Comparison of ENCODE assay signal across 8 mouse cellular contexts in the genomic region with DNA sequence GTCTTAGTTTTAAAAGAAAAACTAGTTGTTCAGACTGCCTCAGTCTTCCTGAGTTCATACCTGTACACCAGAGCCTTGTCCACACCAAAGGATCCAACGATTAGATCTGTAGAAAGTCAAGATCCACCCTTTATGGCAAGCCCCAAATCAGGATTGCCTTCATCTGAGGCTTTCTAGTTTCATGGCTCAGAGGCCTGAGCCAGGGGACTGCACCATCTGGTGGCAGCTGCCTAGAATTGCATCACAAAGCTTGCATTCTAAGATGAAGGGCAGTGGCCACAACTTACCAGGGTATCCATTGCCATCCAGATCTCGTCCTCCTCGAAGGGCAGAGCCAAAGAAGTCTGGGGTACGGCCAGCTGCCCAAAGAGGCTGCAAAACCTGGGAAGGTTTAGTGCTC. TPM values are rescaled to one million over a fixed set of nuclear protein-coding genes. Genes with fewer than 3 reads are reported as not detected.
DNase-seq lines count a peak whose midpoint lies in the region; ATAC-seq and TF ChIP-seq lines count a peak whose summit lies in the region.

No protein-coding gene starts in this region.

- TF ChIP-seq CTCF in thymus, adult 2 months (IDR thresholded peaks at IDR 0.05; ENCODE audit: borderline replicate concordance, control insufficient read depth, extremely low read depth, insufficient read depth, low read length, poor library complexity), result peak; percentile 71; the same call in 1 of the 2 replicates
- TF ChIP-seq CTCF in midbrain, postnatal 0 days (IDR thresholded peaks at IDR 0.05), result peak; percentile 90

- H3K4me3 ChIP-seq in thymus, adult 2 months (ENCODE audit: control insufficient read depth, insufficient read depth, low read length), result no peak overlapping the region
- H3K4me3 ChIP-seq in midbrain, postnatal 0 days (ENCODE audit: low read depth, low read length), result no peak overlapping the region

- H3K4me1 ChIP-seq in thymus, adult 2 months (replicated peaks; ENCODE audit: control insufficient read depth, insufficient read depth, low read length), result peaks cover 7% of the 10 kb centered on the region
- no peaks in the 10 kb centered on the region for H3K4me1 ChIP-seq in midbrain, postnatal 0 days (ENCODE audit: insufficient read depth, low read length)

- no peaks in the 10 kb centered on the region for H3K36me3 ChIP-seq in thymus, adult 2 months (ENCODE audit: control insufficient read depth, insufficient read depth, low read length)
- no peaks in the 10 kb centered on the region for H3K36me3 ChIP-seq in midbrain, postnatal 0 days (ENCODE audit: insufficient read depth, low read length)

- no peak overlapping the region for H3K4me2 ChIP-seq in midbrain, postnatal 0 days (ENCODE audit: low read depth, low read length, poor library complexity, severe bottlenecking)

- H3K27me3 ChIP-seq in thymus, adult 2 months (ENCODE audit: control insufficient read depth, insufficient read depth, low read length), result no peaks in the 10 kb centered on the region
- no peaks in the 10 kb centered on the region for H3K27me3 ChIP-seq in midbrain, postnatal 0 days (ENCODE audit: insufficient read depth, low read length)

- no peak overlapping the region for H3K27ac ChIP-seq in thymus, adult 2 months (ENCODE audit: control insufficient read depth, insufficient read depth, low read length)
- H3K27ac ChIP-seq in midbrain, postnatal 0 days (ENCODE audit: low read depth, low read length), result no peak overlapping the region

- H3K9me3 ChIP-seq in midbrain, postnatal 0 days (ENCODE audit: low read length), result no peaks in the 10 kb centered on the region

- no peak overlapping the region for H3K9ac ChIP-seq in midbrain, postnatal 0 days (replicated peaks; ENCODE audit: low read length, poor library complexity, severe bottlenecking)

- WGBS in thymus, adult 2 months, result 39% methylated on average over 4 of the region's 4 CpGs
- 39% methylated on average over 4 of the region's 4 CpGs for WGBS in midbrain, postnatal 0 days

- TF ChIP-seq POLR2A in thymus, adult 2 months (IDR thresholded peaks at IDR 0.05; ENCODE audit: control insufficient read depth, extremely low read depth, insufficient read depth, low read length, poor library complexity), result no peak

- peak; percentile 46 for DNase-seq in cerebellum, adult 8-10 months
- no peak for DNase-seq in cerebellum, adult 11-12 months
- DNase-seq in thymus, adult 2 months, result peak; percentile 51
- no peak for DNase-seq in thymus, adult 18-20 months
- DNase-seq in kidney, postnatal 10 days, result peak; percentile 71
- peak; percentile 80 for DNase-seq in midbrain, postnatal 0 days (ENCODE audit: low spot score)
- peak; percentile 45 to 46 for DNase-seq in thymus, postnatal 36 days

- 0 out of 2 replicates have a peak, but pooled peaks have one; percentile 52 for ATAC-seq in erythroid progenitor cell, adult 5-6 weeks (replicated peaks; ENCODE audit: low FRiP score, poor library complexity, severe bottlenecking)
- peak; percentile 61; the same call in 1 of the 2 replicates for ATAC-seq in midbrain, postnatal 0 days (ENCODE audit: low FRiP score)

RNA-seq across cellular contexts. Expression of gene Zfp385a, which starts 13.0 kb away (rescaled TPM):
- polyA plus RNA-seq in thymus, adult 2 months (2012; rRNA removed), result 18.6 and 20.7 TPM in 2 replicates
- 4.2 and 6.5 TPM in 2 replicates for total RNA-seq in erythroid progenitor cell, adult 5-6 weeks (2015; ENCODE audit: low replicate concordance)
- total RNA-seq in erythroid progenitor cell, adult 5-6 weeks (2017; ENCODE audit: low replicate concordance), result 0.30 and 0.77 TPM in 2 replicates
- total RNA-seq in midbrain, postnatal 0 days (2014; rRNA removed), result 22.0 and 26.5 TPM in 2 replicates
- 26.9 and 28.8 TPM in 2 replicates for polyA plus RNA-seq in midbrain, postnatal 0 days (2015; fragmentation: Nextera tagmentation; extraction: Ambion mirVana)

RNA-seq across cellular contexts. Expression of gene Itga5, which starts 13.7 kb away (rescaled TPM):
- 20.2 and 20.7 TPM in 2 replicates for polyA plus RNA-seq in thymus, adult 2 months (2012; rRNA removed)
- total RNA-seq in erythroid progenitor cell, adult 5-6 weeks (2015; ENCODE audit: low replicate concordance), result 2.2 and 5.0 TPM in 2 replicates
- total RNA-seq in erythroid progenitor cell, adult 5-6 weeks (2017; ENCODE audit: low replicate concordance), result 0.15 and 0.39 TPM in 2 replicates
- 4.8 and 6.8 TPM in 2 replicates for total RNA-seq in midbrain, postnatal 0 days (2014; rRNA removed)
- 3.8 TPM in 2 replicates for polyA plus RNA-seq in midbrain, postnatal 0 days (2015; fragmentation: Nextera tagmentation; extraction: Ambion mirVana)

RNA-seq across cellular contexts. Expression of gene Gpr84, which starts 42.4 kb away (rescaled TPM):
- polyA plus RNA-seq in thymus, adult 2 months (2012; rRNA removed), result 0.28 and 0.45 TPM in 2 replicates
- total RNA-seq in erythroid progenitor cell, adult 5-6 weeks (2015; ENCODE audit: low replicate concordance), result 0.72 TPM in 1 of 2 replicates, not detected in the other
- 3.9 TPM in 1 of 2 replicates, not detected in the other for total RNA-seq in erythroid progenitor cell, adult 5-6 weeks (2017; ENCODE audit: low replicate concordance)
- total RNA-seq in midbrain, postnatal 0 days (2014; rRNA removed), result 0.27 TPM in 1 of 2 replicates, not detected in the other
- 0.29 and 0.37 TPM in 2 replicates for polyA plus RNA-seq in midbrain, postnatal 0 days (2015; fragmentation: Nextera tagmentation; extraction: Ambion mirVana)

Comparison
In these comparisons a context has a peak if more than half of its experiments do, and no peak if none do; other contexts are left out.
1. DNase-seq: peak in cerebellum, adult 8-10 months (single experiment), thymus, adult 2 months (single experiment), kidney, postnatal 10 days (single experiment), midbrain, postnatal 0 days (single experiment) and thymus, postnatal 36 days (2 of 2); none in cerebellum, adult 11-12 months (single experiment) and thymus, adult 18-20 months (0 of 2).